Comparison of ENCODE assay signal across 8 mouse cellular contexts in the genomic region with DNA sequence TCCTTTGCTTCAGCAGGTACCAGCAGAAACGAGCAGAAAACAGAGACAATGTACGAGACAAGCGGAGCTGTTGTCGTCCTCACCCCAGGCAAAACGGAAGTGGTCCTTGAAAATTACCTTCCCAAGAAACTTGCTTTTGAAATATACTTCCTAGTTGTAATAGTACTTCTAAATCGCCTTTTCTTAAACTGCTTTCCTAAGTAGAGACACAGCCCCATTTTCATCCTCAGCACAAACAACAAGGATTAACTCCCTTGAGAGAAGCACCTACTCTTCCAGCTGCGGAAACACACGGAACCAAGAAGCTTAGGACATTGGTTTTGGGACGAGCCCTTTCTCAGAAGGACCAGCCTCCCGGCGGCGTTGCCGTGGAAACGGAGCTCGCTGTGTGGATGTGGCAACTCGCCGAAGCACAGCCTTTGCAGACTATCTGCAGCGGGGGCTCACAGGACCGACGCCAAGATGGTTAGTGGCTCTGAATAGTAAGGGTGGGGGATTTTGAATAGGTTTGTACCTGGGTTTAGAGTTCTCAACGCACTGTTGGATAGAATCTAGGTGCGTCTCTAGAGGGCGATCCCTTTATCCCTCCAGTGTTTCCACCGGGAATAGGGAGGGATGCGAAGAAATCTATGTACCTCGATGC. TPM values are rescaled to one million over a fixed set of nuclear protein-coding genes. Genes with fewer than 3 reads are reported as not detected.
DNase-seq lines count a peak whose midpoint lies in the region; ATAC-seq and TF ChIP-seq lines count a peak whose summit lies in the region.

A gene (plus strand): TSS at position 341 of the 643 bp plus-strand sequence.

- H3K9me3 ChIP-seq in MEL (replicated peaks; ENCODE audit: insufficient read depth, low read length), result no peaks in the 10 kb centered on the region
- no peaks in the 10 kb centered on the region for H3K9me3 ChIP-seq in forebrain, postnatal 0 days (ENCODE audit: low read length)
- no peaks in the 10 kb centered on the region for H3K9me3 ChIP-seq in lung, embryonic 15.5 days

- H3K4me3 ChIP-seq in MEL (ENCODE audit: control insufficient read depth in 1 of 2, insufficient read depth in 1 of 2, low read depth in 2 of 2, low read length in 2 of 2), result peak within 1 kb of the TSS; percentile 68 to 71
- H3K4me3 ChIP-seq in cerebellum, adult 2 months (replicated peaks; ENCODE audit: insufficient read depth, low read depth, low read length), result peak within 1 kb of the TSS; percentile 89
- H3K4me3 ChIP-seq in forebrain, postnatal 0 days (ENCODE audit: low read depth, low read length), result peak within 1 kb of the TSS; percentile 77
- H3K4me3 ChIP-seq in lung, embryonic 15.5 days, result peak within 1 kb of the TSS; percentile 64

- H3K27me3 ChIP-seq in MEL (ENCODE audit: control insufficient read depth in 1 of 2, insufficient read depth in 2 of 2, low read length in 2 of 2), result no peaks in the 10 kb centered on the region
- no peaks in the 10 kb centered on the region for H3K27me3 ChIP-seq in cerebellum, adult 2 months (ENCODE audit: control insufficient read depth, insufficient read depth, low read length)
- no peaks in the 10 kb centered on the region for H3K27me3 ChIP-seq in forebrain, postnatal 0 days (ENCODE audit: insufficient read depth, low read length)
- H3K27me3 ChIP-seq in lung, embryonic 15.5 days, result no peaks in the 10 kb centered on the region

- whole genome bisulfite sequencing in cerebellum, adult 2 months, result under 1% methylated on average over 26 of the region's 26 CpGs
- WGBS in forebrain, postnatal 0 days, result under 1% methylated on average over 26 of the region's 26 CpGs
- under 1% methylated on average over 26 of the region's 26 CpGs for WGBS in lung, embryonic 15.5 days

- peak within 1 kb of the TSS; percentile 62 for H3K4me2 ChIP-seq in forebrain, postnatal 0 days (ENCODE audit: low read depth)
- H3K4me2 ChIP-seq in lung, embryonic 15.5 days, result peak within 1 kb of the TSS; percentile 82

- no peak for TF ChIP-seq RAD21 in MEL (IDR thresholded peaks at IDR 0.05; ENCODE audit: low read depth, low read length)

- TF ChIP-seq POLR2A in MEL (IDR thresholded peaks at IDR 0.05; ENCODE audit: control insufficient read depth in 1 of 2, insufficient read depth in 1 of 2, low read depth in 1 of 2, low read length in 2 of 2, poor library complexity in 1 of 2), result peak in 1 of 2 experiments; percentile 81; a peak in 2 of 4 replicates
- TF ChIP-seq POLR2A in cerebellum, adult 2 months (IDR thresholded peaks at IDR 0.05; ENCODE audit: borderline replicate concordance, insufficient read depth, low read length), result peak; percentile 78; the same call in 1 of the 2 replicates

- no peak for TF ChIP-seq EP300 in MEL (IDR thresholded peaks at IDR 0.05; ENCODE audit: low read depth in 1 of 2, low read length in 2 of 2)

- TF ChIP-seq CTCF in MEL (IDR thresholded peaks at IDR 0.05 in 2 of 3, conservative IDR thresholded peaks at IDR 0.05 in 1 of 3; ENCODE audit: control insufficient read depth in 1 of 3, insufficient read depth in 1 of 3, low read depth in 2 of 3, low read length in 3 of 3, poor library complexity in 1 of 3, severe bottlenecking in 1 of 3), result no peak
- no peak for TF ChIP-seq CTCF in cerebellum, adult 2 months (IDR thresholded peaks at IDR 0.05; ENCODE audit: borderline replicate concordance, insufficient read depth, low read depth, low read length)
- TF ChIP-seq CTCF in forebrain, postnatal 0 days (IDR thresholded peaks at IDR 0.05; ENCODE audit: low read depth), result peak; percentile 25; the same call in 1 of the 2 replicates

- H3K4me1 ChIP-seq in MEL (ENCODE audit: control insufficient read depth in 1 of 2, insufficient read depth in 2 of 2, low read length in 2 of 2), result no peaks in the 10 kb centered on the region
- H3K4me1 ChIP-seq in cerebellum, adult 2 months (ENCODE audit: control insufficient read depth, insufficient read depth, low read length), result no peaks in the 10 kb centered on the region
- peaks cover 6% of the 10 kb centered on the region; the same call in 1 of the 2 replicates for H3K4me1 ChIP-seq in forebrain, postnatal 0 days (ENCODE audit: insufficient read depth)
- H3K4me1 ChIP-seq in lung, embryonic 15.5 days, result 0 out of 2 replicates have a peak, but pooled peaks cover 5% of the 10 kb centered on the region

- peak within 1 kb of the TSS; percentile 76 for H3K27ac ChIP-seq in MEL (ENCODE audit: control insufficient read depth, low read depth, low read length)
- no peak within 1 kb of the TSS for H3K27ac ChIP-seq in cerebellum, adult 2 months (ENCODE audit: insufficient read depth, low read length)
- H3K27ac ChIP-seq in forebrain, postnatal 0 days (ENCODE audit: low read depth, low read length), result peak within 1 kb of the TSS; percentile 81
- no peak within 1 kb of the TSS for H3K27ac ChIP-seq in lung, embryonic 15.5 days

- H3K79me2 ChIP-seq in MEL (ENCODE audit: control insufficient read depth, insufficient read depth, low read length, poor library complexity), result no peaks in the 10 kb centered on the region

- peak; percentile 94 for DNase-seq in MEL (ENCODE audit: low read depth, low spot score)
- peak; percentile 83 to 88 for DNase-seq in cerebellum, adult 2 months
- DNase-seq in forebrain, postnatal 0 days, result peak; percentile 97
- DNase-seq in heart, postnatal 4 days, result peak; percentile 91
- DNase-seq in layer of hippocampus, adult 8-10 months (ENCODE audit: low spot score in 2 of 2), result peak; percentile 77 to 82
- peak; percentile 68 for DNase-seq in ovary, adult 18-20 months (ENCODE audit: low spot score)
- peak; percentile 91 for DNase-seq in thymus, postnatal 0 days (ENCODE audit: low spot score)

- H3K36me3 ChIP-seq in MEL (ENCODE audit: control insufficient read depth in 1 of 2, insufficient read depth in 2 of 2, low read length in 2 of 2), result peaks cover 0 to 6% of the 10 kb centered on the region in 2 experiments; a peak in 2 of 4 replicates
- peaks cover 7% of the 10 kb centered on the region; the same call in 1 of the 2 replicates for H3K36me3 ChIP-seq in forebrain, postnatal 0 days (ENCODE audit: insufficient read depth)
- H3K36me3 ChIP-seq in lung, embryonic 15.5 days, result peaks cover 7% of the 10 kb centered on the region; the same call in 1 of the 2 replicates

- ATAC-seq in forebrain, postnatal 0 days, result peak; percentile 97
- peak; percentile 83; the same call in 1 of the 2 replicates for ATAC-seq in lung, embryonic 15.5 days (ENCODE audit: borderline replicate concordance, extremely low read depth, low FRiP score, low TSS enrichment)

- peak within 1 kb of the TSS; percentile 74 for H3K9ac ChIP-seq in MEL (ENCODE audit: control insufficient read depth, low read depth, low read length, poor library complexity, severe bottlenecking)
- H3K9ac ChIP-seq in forebrain, postnatal 0 days, result peak within 1 kb of the TSS; percentile 66
- peak within 1 kb of the TSS; percentile 50 for H3K9ac ChIP-seq in lung, embryonic 15.5 days

TF ChIP-seq in MEL, 35 proteins besides CTCF, POLR2A, EP300 and RAD21:
- TF ChIP-seq MYC (IDR thresholded peaks at IDR 0.05; ENCODE audit: low read depth, low read length) (peak; percentile 74; the same call in 1 of the 2 replicates), KAT2A (conservative IDR thresholded peaks at IDR 0.05; ENCODE audit: low read depth, low read length) (no peak; the same call in 1 of the 2 replicates), USF2 (IDR thresholded peaks at IDR 0.05; ENCODE audit: borderline replicate concordance in 1 of 2, insufficient read depth in 1 of 2, low read depth in 1 of 2, low read length in 2 of 2) (no peak), MAFK (IDR thresholded peaks at IDR 0.05; ENCODE audit: borderline replicate concordance, low read depth, low read length) (no peak), ELF1 (IDR thresholded peaks at IDR 0.05; ENCODE audit: low read depth, low read length) (peak; percentile 77), MXI1 (IDR thresholded peaks at IDR 0.05; ENCODE audit: low read depth, low read length) (peak; percentile 89), CHD2 (IDR thresholded peaks at IDR 0.05; ENCODE audit: low read length) (no peak), POLR2AphosphoS2 (IDR thresholded peaks at IDR 0.05; ENCODE audit: low read length) (peak; percentile 63; the same call in 1 of the 2 replicates), SIN3A (IDR thresholded peaks at IDR 0.05; ENCODE audit: low read length) (peak; percentile 97), TCF12 (IDR thresholded peaks at IDR 0.05; ENCODE audit: low read depth, low read length) (peak; percentile 46), JUND (IDR thresholded peaks at IDR 0.05; ENCODE audit: low read depth, low read length) (0 out of 2 replicates have a peak, but pooled peaks have one; percentile 19), MAX (IDR thresholded peaks at IDR 0.05; ENCODE audit: low read length) (no peak), ETS1 (IDR thresholded peaks at IDR 0.05; ENCODE audit: low read depth, low read length) (no peak; the same call in 1 of the 2 replicates), RCOR1 (IDR thresholded peaks at IDR 0.05; ENCODE audit: low read depth, low read length) (no peak), POLR2AphosphoS5 (IDR thresholded peaks at IDR 0.05; ENCODE audit: borderline replicate concordance, low read depth, low read length) (no peak), ZMIZ1 (IDR thresholded peaks at IDR 0.05; ENCODE audit: low read depth, low read length) (no peak), HCFC1 (IDR thresholded peaks at IDR 0.05; ENCODE audit: low read depth, low read length) (peak; percentile 92), USF1 (IDR thresholded peaks at IDR 0.05; ENCODE audit: low read depth, low read length) (no peak), NELFE (IDR thresholded peaks at IDR 0.05; ENCODE audit: low read depth, low read length) (peak; percentile 85), ZNF384 (IDR thresholded peaks at IDR 0.05; ENCODE audit: low read depth, low read length) (no peak), TBP (IDR thresholded peaks at IDR 0.05; ENCODE audit: low read depth, low read length) (peak; percentile 73; the same call in 1 of the 2 replicates), GABPA (IDR thresholded peaks at IDR 0.05; ENCODE audit: low read depth, low read length) (no peak)
TF ChIP-seq in MEL: peak in this region for 10.

RNA-seq across cellular contexts. Expression of the gene that starts here (rescaled TPM):
- total RNA-seq in MEL (2012; rRNA removed), result 1.3 and 1.4 TPM in 2 replicates
- polyA plus RNA-seq in MEL (2012; ENCODE audit: insufficient read depth in 1 of 2, insufficient read length in 2 of 2, low read depth in 1 of 2, low replicate concordance in 2 of 2, missing spikeins in 1 of 2), result 1 to 10 TPM in 1 of 2 experiments, not detected in 1; 2.1 TPM
- 2.4 and 2.9 TPM in 2 replicates for polyA plus RNA-seq in cerebellum, adult 2 months (2012; rRNA removed)
- 9.1 and 10.1 TPM in 2 replicates for total RNA-seq in forebrain, postnatal 0 days (2014; rRNA removed)
- polyA plus RNA-seq in forebrain, postnatal 0 days (2015; fragmentation: Nextera tagmentation; extraction: Ambion mirVana), result 2.2 and 4.0 TPM in 2 replicates
- 1 to 10 TPM; 2.8 to 4.1 TPM for total RNA-seq in heart, postnatal 4 days (2021)
- 10 to 100 TPM; 11.5 to 14.4 (median 13.5) TPM for total RNA-seq in layer of hippocampus, adult 8-10 months (2022)
- 8.9 TPM in 2 replicates for polyA plus RNA-seq in lung, embryonic 15.5 days (2015; fragmentation: Nextera tagmentation; extraction: Ambion mirVana)
- 1.0 TPM in 2 replicates for polyA plus RNA-seq in thymus, postnatal 0 days (2015; fragmentation: Nextera tagmentation; extraction: Ambion mirVana)

Comparison
In these comparisons a context has a peak if more than half of its experiments do, and no peak if none do; other contexts are left out.
1. H3K27ac ChIP-seq: peak in MEL (single experiment) and forebrain, postnatal 0 days (single experiment); none in cerebellum, adult 2 months (single experiment) and lung, embryonic 15.5 days (single experiment).
2. Peak in every context shown above with its lines, with median percentiles within 50 percentile points of each other: DNase-seq, H3K4me3 ChIP-seq and H3K9ac ChIP-seq.